Mouse (Mus musculus): Measurements from ENCODE around the gene Tvp23b.

Tvp23b gene

DNA sequence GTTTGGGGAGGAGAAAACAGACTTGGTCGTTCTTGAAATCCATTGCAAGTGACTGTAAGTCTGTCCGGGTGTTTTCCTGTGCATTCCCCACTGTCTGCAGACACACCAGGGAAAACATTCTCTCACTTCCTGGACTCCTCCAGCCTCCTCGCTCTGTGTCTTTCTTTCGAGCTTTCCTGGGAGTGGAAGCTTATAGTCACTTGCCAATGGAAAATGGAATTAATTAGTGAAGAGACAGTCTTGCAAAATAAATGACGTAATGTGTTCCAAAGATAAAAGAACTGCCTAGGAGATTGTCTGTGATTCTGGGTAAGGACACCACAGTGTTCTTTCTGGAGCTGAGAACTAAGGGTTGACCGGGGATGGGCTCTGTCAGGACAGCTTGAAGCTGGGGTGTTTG is 64.3 kb downstream of the Tvp23b start:
- DNase-seq (ENCODE audit: low spot score in 2 of 2) = no peak

DNA sequence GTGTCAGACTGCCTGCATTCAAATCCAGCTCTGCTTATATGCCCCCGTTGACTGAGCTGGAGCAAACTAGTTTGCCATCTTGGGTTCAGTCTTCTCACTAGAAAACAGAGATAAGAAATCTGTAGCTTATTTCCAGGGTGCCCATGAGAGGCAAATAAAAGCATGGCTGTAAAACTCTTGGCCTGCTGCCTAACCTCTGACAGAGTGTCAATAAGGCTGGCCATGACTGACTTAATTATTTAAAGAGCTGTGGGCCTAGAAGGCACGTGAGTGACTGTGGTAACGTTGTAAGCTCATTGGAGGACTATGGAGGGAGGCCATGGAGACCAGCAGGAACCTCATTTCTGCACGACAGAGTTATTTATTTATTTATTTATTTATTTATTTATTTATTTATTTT is 66.3 kb downstream of the Tvp23b start:
- no peak for DNase-seq (ENCODE audit: low spot score in 2 of 2)

DNA sequence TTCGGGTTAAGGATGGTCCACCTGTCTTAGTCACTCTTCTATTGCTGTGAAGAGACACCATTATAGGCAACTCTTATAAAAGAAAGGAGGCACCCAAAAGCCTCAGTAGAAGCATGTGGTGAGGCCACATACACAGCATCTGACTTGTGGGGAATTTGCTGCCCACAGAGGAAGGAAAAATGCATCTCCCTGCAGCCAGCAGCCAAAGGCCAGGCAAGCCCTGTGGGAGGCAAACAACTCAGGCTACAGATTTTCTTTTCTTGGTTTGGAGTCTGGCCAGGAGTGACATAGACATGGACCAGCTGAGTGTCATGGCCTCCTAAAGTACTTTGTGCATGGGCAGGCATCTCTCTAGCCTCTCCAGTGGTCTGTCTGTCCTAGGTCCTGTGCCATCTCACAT is 70.3 kb downstream of the Tvp23b start:
- no peak for DNase-seq (ENCODE audit: low spot score in 2 of 2)

DNA sequence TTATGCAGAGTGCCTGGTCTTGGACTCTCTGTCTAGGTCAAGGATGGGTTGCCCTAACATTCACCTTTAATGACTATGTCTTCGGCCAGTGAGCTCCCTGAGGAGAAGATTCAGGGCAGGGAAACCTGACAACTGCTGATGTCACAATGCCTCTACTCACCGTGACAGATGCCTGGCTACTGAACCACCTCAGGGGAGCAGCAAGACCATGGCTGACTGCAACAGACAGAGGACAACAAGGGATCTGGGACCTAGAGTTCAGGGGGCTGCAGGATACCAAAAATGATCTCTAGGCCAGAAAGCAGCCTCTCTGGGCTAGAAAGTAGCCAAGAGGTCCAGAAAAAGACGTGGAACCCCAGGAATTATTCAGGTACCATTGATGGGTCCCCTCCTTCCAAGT is 71.8 kb downstream of the Tvp23b start, which contains the start of gene Cdrt4:
TSS of gene Cdrt4 (plus strand) at position 182 of the 400 bp plus-strand sequence.
- no peak for DNase-seq (ENCODE audit: low spot score in 2 of 2)

DNA sequence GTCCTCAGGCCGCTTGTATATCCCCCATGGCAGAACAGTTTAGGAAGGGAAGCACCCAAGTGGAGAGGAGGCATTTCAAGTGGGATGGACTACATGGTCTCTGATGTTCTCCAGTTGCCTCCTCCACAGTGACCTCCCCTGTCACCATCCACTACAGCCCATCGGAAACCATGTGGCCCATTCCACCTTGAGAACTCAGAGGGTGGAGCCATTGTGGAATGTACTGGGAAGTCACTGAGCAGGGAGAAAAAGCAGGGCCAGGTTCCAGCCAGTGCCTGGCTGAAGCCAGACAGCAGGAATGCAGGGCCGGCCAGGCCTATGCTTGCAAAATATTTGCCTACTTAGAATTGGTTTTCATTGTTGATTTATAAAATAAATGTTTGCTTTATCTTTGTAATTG is 75.5 kb downstream of the Tvp23b start:
- no peak for DNase-seq (ENCODE audit: low spot score in 2 of 2)

DNA sequence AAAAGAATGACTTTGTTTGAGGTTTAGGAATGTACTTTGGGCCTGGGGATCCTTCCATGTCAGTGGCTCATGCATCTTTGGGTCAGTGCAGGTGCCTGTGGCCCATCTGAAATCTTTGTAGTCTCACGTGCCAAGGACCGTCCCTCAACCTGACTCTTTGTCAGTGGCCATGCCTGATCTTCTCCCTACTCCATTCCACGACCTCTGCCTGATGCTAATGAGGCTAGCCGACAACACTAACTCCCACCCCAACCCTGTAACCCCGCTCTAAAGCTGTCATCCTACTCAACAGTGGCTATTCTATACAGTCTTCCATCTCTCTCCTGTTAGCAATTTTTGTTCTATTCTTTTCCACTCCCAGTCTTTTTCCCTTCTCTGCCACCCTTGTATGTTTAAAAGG is 75.9 kb downstream of the Tvp23b start:
- DNase-seq (ENCODE audit: low spot score in 2 of 2) = no peak

DNA sequence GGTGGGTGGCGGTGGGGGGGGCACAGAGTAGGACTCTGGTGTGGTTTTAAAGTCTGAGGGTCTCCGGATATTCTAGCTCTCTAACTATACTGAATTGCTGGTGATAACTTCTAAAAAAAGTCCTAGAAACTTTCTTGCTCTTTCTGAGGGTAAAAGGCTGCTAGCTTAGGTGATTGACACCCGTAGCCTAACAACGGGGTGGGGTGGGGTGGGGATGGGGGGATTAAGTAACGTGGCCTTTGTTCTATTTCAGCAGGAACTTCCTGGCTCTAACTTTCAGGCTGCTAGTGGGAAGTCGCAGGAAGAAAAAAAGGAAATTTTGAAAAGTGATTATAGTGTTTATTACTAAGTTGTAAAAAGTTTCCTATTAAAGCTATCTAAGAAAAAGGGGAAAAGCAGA is 76.5 kb downstream of the Tvp23b start:
- DNase-seq (ENCODE audit: low spot score in 2 of 2) = no peak

DNA sequence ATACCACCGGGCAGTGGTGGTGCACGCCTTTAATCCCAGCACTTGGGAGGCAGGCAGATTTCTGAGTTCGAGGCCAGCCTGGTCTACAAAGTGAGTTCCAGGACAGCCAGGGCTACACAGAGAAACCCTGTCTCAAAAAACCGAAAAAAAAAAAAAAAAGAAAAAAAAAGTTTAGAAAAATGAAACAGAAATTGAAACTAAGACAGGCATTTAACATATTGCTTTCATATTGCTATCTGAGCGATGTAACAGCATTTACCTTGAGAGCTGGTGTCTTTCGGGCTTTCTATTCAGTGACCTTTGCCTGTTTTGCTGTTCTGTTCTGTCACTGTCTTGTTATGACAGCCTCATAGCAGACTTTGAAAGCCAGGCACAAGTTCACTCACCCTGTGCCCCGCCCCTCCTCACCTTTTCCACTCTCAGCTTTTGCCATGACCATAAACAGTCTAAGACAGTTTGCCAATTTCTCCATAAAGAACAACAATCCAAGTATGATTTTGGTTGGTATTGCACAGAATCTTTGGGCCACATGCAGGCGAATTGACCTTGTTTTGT is 78.4 kb downstream of the Tvp23b start:
- no peak for DNase-seq (ENCODE audit: low spot score in 2 of 2)

DNA sequence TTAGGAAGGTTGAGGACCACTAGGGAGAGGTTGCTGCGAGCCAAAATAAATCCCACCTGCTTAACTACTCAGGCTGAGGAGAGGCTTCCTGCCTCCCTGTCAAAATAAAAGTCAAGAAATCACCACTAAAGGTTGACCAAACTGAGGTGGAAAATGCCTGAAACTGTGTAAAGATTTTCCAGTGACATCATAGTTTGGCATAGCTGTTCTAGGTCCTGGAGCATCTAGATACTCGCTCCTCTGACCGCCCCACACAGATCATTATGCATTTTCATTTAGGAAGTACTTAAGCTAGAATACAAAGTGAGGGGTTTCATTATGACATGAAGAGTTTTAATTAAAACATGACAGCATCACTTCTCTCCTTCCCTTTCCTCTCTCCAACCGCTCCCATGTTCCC is 84.0 kb downstream of the Tvp23b start:
- DNase-seq (ENCODE audit: low spot score in 2 of 2) = no peak

DNA sequence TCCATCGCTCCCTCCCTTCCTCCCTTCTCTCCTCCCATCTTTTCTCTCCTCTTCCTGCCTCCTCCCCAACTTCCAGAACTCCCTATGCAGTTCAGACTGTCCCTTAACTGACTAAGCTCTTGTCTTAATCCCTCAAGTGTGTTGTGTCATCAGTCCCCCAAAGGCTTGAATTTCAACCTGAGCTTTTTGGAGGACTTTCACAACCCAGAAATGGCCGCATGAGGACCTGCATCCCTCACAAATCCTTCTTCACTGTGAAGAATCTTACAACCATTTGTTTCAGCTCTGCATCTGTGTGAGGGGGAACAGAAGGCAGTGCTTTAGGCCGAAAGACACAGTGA is 87.1 kb downstream of the Tvp23b start:
- DNase-seq (ENCODE audit: low spot score in 2 of 2) = no peak
